In genomic region chr5:112824376-112824775, GRCm38 (mm10) we compare ENCODE assay signal across 8 mouse cellular contexts.
DNase-seq lines count a peak whose midpoint lies in the region; ATAC-seq and TF ChIP-seq lines count a peak whose summit lies in the region.

No protein-coding gene starts in this region.

- H3K4me3 ChIP-seq in forebrain, embryonic 10.5 days: no peak overlapping the region
- no peak overlapping the region for H3K4me3 ChIP-seq in forebrain, embryonic 13.5 days
- no peak overlapping the region for H3K4me3 ChIP-seq in MEL (ENCODE audit: control insufficient read depth in 1 of 2, insufficient read depth in 1 of 2, low read depth in 2 of 2, low read length in 2 of 2)
- no peak overlapping the region for H3K4me3 ChIP-seq in cerebellum, adult 2 months (replicated peaks; ENCODE audit: insufficient read depth, low read depth, low read length)

- no peaks in the 10 kb centered on the region for H3K36me3 ChIP-seq in forebrain, embryonic 10.5 days (replicated peaks)
- no peaks in the 10 kb centered on the region for H3K36me3 ChIP-seq in forebrain, embryonic 13.5 days (ENCODE audit: poor library complexity, severe bottlenecking)
- no peaks in the 10 kb centered on the region for H3K36me3 ChIP-seq in MEL (ENCODE audit: control insufficient read depth in 1 of 2, insufficient read depth in 2 of 2, low read length in 2 of 2)

- no peak overlapping the region for H3K27ac ChIP-seq in forebrain, embryonic 10.5 days
- H3K27ac ChIP-seq in forebrain, embryonic 13.5 days: no peak overlapping the region
- no peak overlapping the region for H3K27ac ChIP-seq in MEL (ENCODE audit: control insufficient read depth, low read depth, low read length)
- no peak overlapping the region for H3K27ac ChIP-seq in cerebellum, adult 2 months (ENCODE audit: insufficient read depth, low read length)

- no peaks in the 10 kb centered on the region for H3K79me2 ChIP-seq in MEL (ENCODE audit: control insufficient read depth, insufficient read depth, low read length, poor library complexity)

- no peak overlapping the region for H3K9ac ChIP-seq in forebrain, embryonic 13.5 days
- no peak overlapping the region for H3K9ac ChIP-seq in MEL (ENCODE audit: control insufficient read depth, low read depth, low read length, poor library complexity, severe bottlenecking)

- TF ChIP-seq CTCF in MEL (IDR thresholded peaks at IDR 0.05 in 2 of 3, conservative IDR thresholded peaks at IDR 0.05 in 1 of 3; ENCODE audit: control insufficient read depth in 1 of 3, insufficient read depth in 1 of 3, low read depth in 2 of 3, low read length in 3 of 3, poor library complexity in 1 of 3, severe bottlenecking in 1 of 3): no peak
- no peak for TF ChIP-seq CTCF in cerebellum, adult 2 months (IDR thresholded peaks at IDR 0.05; ENCODE audit: borderline replicate concordance, insufficient read depth, low read depth, low read length)

- no peak for TF ChIP-seq POLR2A in MEL (IDR thresholded peaks at IDR 0.05; ENCODE audit: control insufficient read depth in 1 of 2, insufficient read depth in 1 of 2, low read depth in 1 of 2, low read length in 2 of 2, poor library complexity in 1 of 2)
- TF ChIP-seq POLR2A in cerebellum, adult 2 months (IDR thresholded peaks at IDR 0.05; ENCODE audit: borderline replicate concordance, insufficient read depth, low read length): no peak

- TF ChIP-seq EP300 in MEL (IDR thresholded peaks at IDR 0.05; ENCODE audit: low read depth in 1 of 2, low read length in 2 of 2): no peak

- H3K27me3 ChIP-seq in forebrain, embryonic 10.5 days (ENCODE audit: poor library complexity, severe bottlenecking): no peaks in the 10 kb centered on the region
- no peaks in the 10 kb centered on the region for H3K27me3 ChIP-seq in forebrain, embryonic 13.5 days
- no peaks in the 10 kb centered on the region for H3K27me3 ChIP-seq in MEL (ENCODE audit: control insufficient read depth in 1 of 2, insufficient read depth in 2 of 2, low read length in 2 of 2)
- no peaks in the 10 kb centered on the region for H3K27me3 ChIP-seq in cerebellum, adult 2 months (ENCODE audit: control insufficient read depth, insufficient read depth, low read length)

- H3K4me1 ChIP-seq in forebrain, embryonic 10.5 days: peaks cover 5% of the 10 kb centered on the region; the same call in 1 of the 2 replicates
- H3K4me1 ChIP-seq in forebrain, embryonic 13.5 days: peaks cover 15% of the 10 kb centered on the region
- H3K4me1 ChIP-seq in MEL (ENCODE audit: control insufficient read depth in 1 of 2, insufficient read depth in 2 of 2, low read length in 2 of 2): no peaks in the 10 kb centered on the region
- H3K4me1 ChIP-seq in cerebellum, adult 2 months (ENCODE audit: control insufficient read depth, insufficient read depth, low read length): no peaks in the 10 kb centered on the region

- no peak for TF ChIP-seq RAD21 in MEL (IDR thresholded peaks at IDR 0.05; ENCODE audit: low read depth, low read length)

- DNase-seq in forebrain, embryonic 10.5 days (ENCODE audit: extremely low spot score, low spot score): peak; percentile 35
- DNase-seq in MEL (ENCODE audit: low read depth, low spot score): peak; percentile 5
- peak; percentile 81 for DNase-seq in forelimb bud, embryonic 11.5 days (ENCODE audit: low read depth, low spot score)
- peak; percentile 42 for DNase-seq in lung, postnatal 36 days
- no peak for DNase-seq in left cerebral cortex, adult 9 months (ENCODE audit: low spot score in 2 of 2)
- no peak for DNase-seq in cerebellum, adult 2 months

- H3K4me2 ChIP-seq in forebrain, embryonic 13.5 days: no peak overlapping the region

- ATAC-seq in forebrain, embryonic 13.5 days: no peak
- no peak for ATAC-seq in inflammation-experienced regulatory T-cells, adult 6 months

- WGBS in forebrain, embryonic 10.5 days: 45% methylated on average over 13 of the region's 13 CpGs
- 44% methylated on average over 13 of the region's 13 CpGs for WGBS in forebrain, embryonic 13.5 days
- WGBS in cerebellum, adult 2 months: 62% methylated on average over 13 of the region's 13 CpGs

- H3K9me3 ChIP-seq in forebrain, embryonic 10.5 days: no peaks in the 10 kb centered on the region
- H3K9me3 ChIP-seq in forebrain, embryonic 13.5 days (replicated peaks): no peaks in the 10 kb centered on the region
- no peaks in the 10 kb centered on the region for H3K9me3 ChIP-seq in MEL (replicated peaks; ENCODE audit: insufficient read depth, low read length)

TF ChIP-seq in MEL, 35 proteins besides CTCF, POLR2A, EP300 and RAD21:
- no peak for TF ChIP-seq ZNF384 (IDR thresholded peaks at IDR 0.05; ENCODE audit: low read depth, low read length)
- TF ChIP-seq ZC3H11A (IDR thresholded peaks at IDR 0.05; ENCODE audit: low read depth, low read length): no peak
- no peak for TF ChIP-seq ETS1 (IDR thresholded peaks at IDR 0.05; ENCODE audit: low read depth, low read length)
- no peak for TF ChIP-seq ZMIZ1 (IDR thresholded peaks at IDR 0.05; ENCODE audit: low read depth, low read length)
- no peak for TF ChIP-seq MXI1 (IDR thresholded peaks at IDR 0.05; ENCODE audit: low read depth, low read length)

Comparison
In these comparisons a context has a peak if more than half of its experiments do, and no peak if none do; other contexts are left out.
1. DNase-seq: peak in forebrain, embryonic 10.5 days (single experiment), MEL (single experiment), forelimb bud, embryonic 11.5 days (single experiment) and lung, postnatal 36 days (single experiment); none in left cerebral cortex, adult 9 months (0 of 2) and cerebellum, adult 2 months (0 of 2).